Mouse (Mus musculus) cerebellum, adult 11-12 months (tissue): Measurements from ENCODE around the gene Ociad1.

Source experiments
- DNase-seq: peaks from one replicate; pipeline ENCODE4 v3.0.0; 2022

The Ociad1 gene

GRCm38 (mm10) chr5:73292502-73293457 lies at the start of gene Ociad1:
TSS of gene Ociad1 (plus strand) at chr5:73292784.
- DNase-seq, result peak; percentile 96

GRCm38 (mm10) chr5:73244403-73244802 lies 48.2 kb upstream of the Ociad1 start:
- no peak for DNase-seq

GRCm38 (mm10) chr5:73246414-73246813 lies 46.2 kb upstream of the Ociad1 start:
- DNase-seq, result no peak

GRCm38 (mm10) chr5:73248211-73248610 lies 44.4 kb upstream of the Ociad1 start:
- no peak for DNase-seq

- DNase-seq, result no peak
Measured at GRCm38 (mm10) chr5:73249341-73249740, 43.2 kb upstream of the Ociad1 start.

GRCm38 (mm10) chr5:73252739-73253138 lies 39.8 kb upstream of the Ociad1 start:
- DNase-seq, result no peak

GRCm38 (mm10) chr5:73254660-73255059 lies 37.9 kb upstream of the Ociad1 start:
- DNase-seq, result no peak

GRCm38 (mm10) chr5:73255321-73256251 lies 37.0 kb upstream of the Ociad1 start:
- DNase-seq, result peak; percentile 65

GRCm38 (mm10) chr5:73256352-73257065 lies 36.1 kb upstream of the Ociad1 start, which contains the start of gene Fryl:
TSS of gene Fryl (minus strand) at chr5:73256619.
- peak; percentile 95 for DNase-seq

- DNase-seq, result no peak
Measured at GRCm38 (mm10) chr5:73257096-73257495, 35.5 kb upstream of the Ociad1 start.

- DNase-seq, result no peak
Measured at GRCm38 (mm10) chr5:73257723-73258122, 34.9 kb upstream of the Ociad1 start.

GRCm38 (mm10) chr5:73264122-73264521 lies 28.5 kb upstream of the Ociad1 start:
- DNase-seq, result no peak

GRCm38 (mm10) chr5:73265460-73265859 lies 27.1 kb upstream of the Ociad1 start:
- no peak for DNase-seq

GRCm38 (mm10) chr5:73268636-73269213 lies 23.9 kb upstream of the Ociad1 start:
- no peak for DNase-seq

- no peak for DNase-seq
Measured at GRCm38 (mm10) chr5:73270612-73271011, 22.0 kb upstream of the Ociad1 start.

GRCm38 (mm10) chr5:73273171-73273570 lies 19.4 kb upstream of the Ociad1 start:
- DNase-seq, result no peak

GRCm38 (mm10) chr5:73274941-73275340 lies 17.6 kb upstream of the Ociad1 start:
- no peak for DNase-seq

- no peak for DNase-seq
Measured at GRCm38 (mm10) chr5:73279190-73279589, 13.4 kb upstream of the Ociad1 start.

GRCm38 (mm10) chr5:73279732-73280566 lies 12.6 kb upstream of the Ociad1 start:
- no peak for DNase-seq

- no peak for DNase-seq
Measured at GRCm38 (mm10) chr5:73280567-73280850, 12.1 kb upstream of the Ociad1 start.

GRCm38 (mm10) chr5:73284046-73284445 lies 8.5 kb upstream of the Ociad1 start:
- DNase-seq, result no peak
